Mouse (Mus musculus) MEL (cell line): ENCODE data around the gene Gaa. TPM values are rescaled to one million over a fixed set of nuclear protein-coding genes. Genes with fewer than 3 reads are reported as not detected.

Experiments
- DNase-seq: peaks from one replicate; pipeline ENCODE4 v3.0.0; 2011; ENCODE audit warnings: low read depth, low spot score
- H3K27ac ChIP-seq: 2 replicates; pipeline ENCODE4 v1.5.1; 2012; ENCODE audit warnings: low read depth, mild to moderate bottlenecking, control low read depth, low read length, moderate library complexity; ENCODE audit not compliant: control insufficient read depth
- H3K27me3 ChIP-seq, 2 experiments: fragments of 150-350 bp in 1 of 2; sonication (generic) in 1 of 2; 2 replicates each; pipeline ENCODE4 v1.6.1; 2012; ENCODE audit warnings: low read length in 2 of 2, mild to moderate bottlenecking in 2 of 2, improper control_type of control experiment in 1 of 2, moderate library complexity in 1 of 2; ENCODE audit not compliant: insufficient read depth in 2 of 2, control insufficient read depth in 1 of 2
- H3K36me3 ChIP-seq, 2 experiments: 2 replicates each; pipeline ENCODE4 v1.6.1; 2012 to 2014; ENCODE audit warnings: low read length in 2 of 2, improper control_type of control experiment in 1 of 2, inconsistent platforms in 1 of 2, mild to moderate bottlenecking in 1 of 2; ENCODE audit not compliant: insufficient read depth in 2 of 2, control insufficient read depth in 1 of 2
- H3K4me1 ChIP-seq, 2 experiments: fragments of 150-350 bp in 1 of 2; sonication (generic) in 1 of 2; 2 replicates each; pipeline ENCODE4 v1.6.1; 2012; ENCODE audit warnings: low read length in 2 of 2, improper control_type of control experiment in 1 of 2, mild to moderate bottlenecking in 1 of 2; ENCODE audit not compliant: insufficient read depth in 2 of 2, control insufficient read depth in 1 of 2
- H3K4me3 ChIP-seq, 2 experiments: fragments of 150-350 bp in 1 of 2; sonication (generic) in 1 of 2; 2 replicates each; pipeline ENCODE4 v1.5.1; 2012; ENCODE audit warnings: low read depth in 2 of 2, low read length in 2 of 2, mild to moderate bottlenecking in 2 of 2, moderate library complexity in 2 of 2, control low read depth in 1 of 2, improper control_type of control experiment in 1 of 2; ENCODE audit not compliant: control insufficient read depth in 1 of 2, insufficient read depth in 1 of 2
- H3K79me2 ChIP-seq: 2 replicates; pipeline ENCODE4 v1.6.1; 2012; ENCODE audit warnings: mild to moderate bottlenecking, low read length, moderate library complexity; ENCODE audit not compliant: control insufficient read depth, poor library complexity, insufficient read depth
- H3K9ac ChIP-seq: 2 replicates; pipeline ENCODE4 v1.6.1; 2012; ENCODE audit warnings: low read depth, mild to moderate bottlenecking, control low read depth, low read length, moderate library complexity; ENCODE audit not compliant: control insufficient read depth, poor library complexity, severe bottlenecking
- H3K9me3 ChIP-seq: fragments of 150-350 bp; sonication (generic); replicated peaks from 2 replicates; pipeline ENCODE4 v1.6.1; 2012; ENCODE audit warnings: mild to moderate bottlenecking, low read length, improper control_type of control experiment, moderate library complexity; ENCODE audit not compliant: insufficient read depth
- ELF1 ChIP-seq: IDR thresholded peaks from 2 replicates; pipeline ENCODE4 v1.6.1; 2014; ENCODE audit warnings: low read depth, mild to moderate bottlenecking, inconsistent platforms, low read length, improper control_type of control experiment, moderate library complexity
- GABPA ChIP-seq: IDR thresholded peaks from 2 replicates; pipeline ENCODE4 v1.6.1; 2012; ENCODE audit warnings: low read depth, mild to moderate bottlenecking, inconsistent platforms, low read length, improper control_type of control experiment, moderate library complexity
- GATA1 ChIP-seq: IDR thresholded peaks from 2 replicates; pipeline ENCODE4 v1.6.1; 2011; ENCODE audit warnings: low read depth, low read length, improper control_type of control experiment
- HCFC1 ChIP-seq: IDR thresholded peaks from 2 replicates; pipeline ENCODE4 v1.6.1; 2012; ENCODE audit warnings: low read depth, mild to moderate bottlenecking, inconsistent platforms, low read length, improper control_type of control experiment, moderate library complexity
- JUND ChIP-seq: IDR thresholded peaks from 2 replicates; pipeline ENCODE4 v1.6.1; 2011; ENCODE audit warnings: low read depth, mild to moderate bottlenecking, improper control_type of control experiment, low read length
- MAFK ChIP-seq: IDR thresholded peaks from 2 replicates; pipeline ENCODE4 v1.6.1; 2011; ENCODE audit warnings: low read depth, mild to moderate bottlenecking, low read length, improper control_type of control experiment, borderline replicate concordance
- MAX ChIP-seq: IDR thresholded peaks from 2 replicates; pipeline ENCODE4 v1.6.1; 2011; ENCODE audit warnings: low read length, improper control_type of control experiment
- MYB ChIP-seq: IDR thresholded peaks from 2 replicates; pipeline ENCODE4 v1.6.1; 2011; ENCODE audit warnings: mild to moderate bottlenecking, low read depth, low read length, improper control_type of control experiment
- MYC ChIP-seq: IDR thresholded peaks from 2 replicates; pipeline ENCODE4 v1.6.1; 2011; ENCODE audit warnings: low read depth, mild to moderate bottlenecking, low read length, improper control_type of control experiment, moderate library complexity
- NELFE ChIP-seq: IDR thresholded peaks from 2 replicates; pipeline ENCODE4 v1.6.1; 2011; ENCODE audit warnings: low read depth, low read length, improper control_type of control experiment
- NRF1 ChIP-seq: IDR thresholded peaks from 2 replicates; pipeline ENCODE4 v1.6.1; 2014; ENCODE audit warnings: low read depth, mild to moderate bottlenecking, inconsistent platforms, low read length, improper control_type of control experiment, moderate library complexity; ENCODE audit not compliant: poor library complexity, insufficient read depth, severe bottlenecking
- POLR2A ChIP-seq, 2 experiments: IDR thresholded peaks; 2 replicates each; pipeline ENCODE4 v1.6.1; 2011 to 2012; ENCODE audit warnings: low read length in 2 of 2, mild to moderate bottlenecking in 2 of 2, control low read depth in 1 of 2, improper control_type of control experiment in 1 of 2, low read depth in 1 of 2, moderate library complexity in 1 of 2; ENCODE audit not compliant: control insufficient read depth in 1 of 2, insufficient read depth in 1 of 2, poor library complexity in 1 of 2
- POLR2AphosphoS2 ChIP-seq: IDR thresholded peaks from 2 replicates; pipeline ENCODE4 v1.6.1; 2011; ENCODE audit warnings: low read length, improper control_type of control experiment
- RCOR1 ChIP-seq: IDR thresholded peaks from 2 replicates; pipeline ENCODE4 v1.6.1; 2012; ENCODE audit warnings: low read depth, mild to moderate bottlenecking, inconsistent platforms, low read length, improper control_type of control experiment
- SIN3A ChIP-seq: IDR thresholded peaks from 2 replicates; pipeline ENCODE4 v1.6.1; 2012; ENCODE audit warnings: low read length, improper control_type of control experiment, inconsistent platforms
- SMC3 ChIP-seq: IDR thresholded peaks from 2 replicates; pipeline ENCODE4 v1.6.1; 2011; ENCODE audit warnings: low read depth, low read length, improper control_type of control experiment
- USF2 ChIP-seq, 2 experiments: IDR thresholded peaks; 2 replicates each; pipeline ENCODE4 v1.6.1; 2011 to 2012; ENCODE audit warnings: improper control_type of control experiment in 2 of 2, low read length in 2 of 2, borderline replicate concordance in 1 of 2, inconsistent platforms in 1 of 2, low read depth in 1 of 2, mild to moderate bottlenecking in 1 of 2; ENCODE audit not compliant: insufficient read depth in 1 of 2
- ZC3H11A ChIP-seq: IDR thresholded peaks from 2 replicates; pipeline ENCODE4 v1.6.1; 2012; ENCODE audit warnings: low read depth, mild to moderate bottlenecking, inconsistent platforms, low read length, improper control_type of control experiment
- ZMIZ1 ChIP-seq: IDR thresholded peaks from 2 replicates; pipeline ENCODE4 v1.6.1; 2012; ENCODE audit warnings: low read depth, mild to moderate bottlenecking, inconsistent platforms, low read length, improper control_type of control experiment, moderate library complexity
- ZNF384 ChIP-seq: IDR thresholded peaks from 2 replicates; pipeline ENCODE4 v1.6.1; 2012; ENCODE audit warnings: low read depth, mild to moderate bottlenecking, inconsistent platforms, low read length, improper control_type of control experiment
- polyA plus RNA-seq, 2 experiments: library from polyadenylated mRNA; stranded (reverse) in 1 of 2; unstranded in 1 of 2; fragments of >175 nt in 1 of 2; fragments of >200 nt in 1 of 2; gene quantifications; 2 replicates each; pipeline versions ENCODE4 v1.2.1 to v1.2.4; 2012; ENCODE audit warnings: low replicate concordance in 2 of 2, low read depth in 1 of 2; ENCODE audit not compliant: insufficient read length in 2 of 2, insufficient read depth in 1 of 2, missing spikeins in 1 of 2
- total RNA-seq: library from RNA; depleted of rRNA; stranded (reverse); fragments of 300-350 nt; gene quantifications from 2 replicates; pipeline ENCODE4 v1.2.3, GENCODE M21; 2012

Gene Gaa
- total and polyA plus RNA-seq, 3 experiments = 54.1 to 85.6 TPM; not detected in 1

DNA sequence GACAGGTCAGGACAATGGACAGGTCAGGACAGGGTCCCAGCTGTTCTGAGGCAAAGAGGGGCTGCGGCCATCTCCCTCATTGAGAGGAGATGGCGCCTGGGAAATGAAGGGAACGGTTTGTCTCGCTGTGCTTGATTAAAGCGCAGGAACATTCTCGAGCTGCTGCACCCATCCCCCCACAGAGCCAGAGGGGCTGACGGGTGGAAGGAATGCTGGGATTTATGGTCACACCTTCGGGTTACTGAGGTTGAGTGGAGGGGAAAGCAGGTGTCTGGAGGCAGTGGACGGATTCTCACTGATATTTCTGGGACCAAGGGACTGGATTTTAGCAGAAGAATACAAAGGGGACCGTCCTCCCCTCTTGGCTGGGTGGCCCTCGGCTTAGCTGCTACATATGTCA lies 40.2 kb downstream of the Gaa start (continued):
- TF ChIP-seq ZC3H11A = no peak
- no peak for TF ChIP-seq ZNF384

DNA sequence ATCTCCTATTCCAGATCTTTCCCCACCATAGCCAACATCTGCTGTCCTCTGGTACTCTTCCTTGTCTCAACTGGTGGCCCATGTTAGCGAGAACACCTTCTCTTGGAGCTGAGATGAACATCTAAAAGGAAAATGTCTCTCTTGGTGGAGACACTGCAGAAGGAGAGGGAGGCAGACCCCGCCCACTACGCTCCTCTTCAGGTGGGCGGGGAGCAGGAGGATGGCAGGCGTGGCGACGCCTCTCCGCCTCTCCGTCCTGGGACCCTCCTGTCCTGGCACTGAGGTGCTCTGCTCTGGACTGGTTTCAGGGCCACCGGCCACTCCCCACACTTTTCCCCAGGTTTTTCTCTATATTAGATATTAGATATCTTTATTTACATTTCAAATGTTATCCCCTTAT lies 42.9 kb downstream of the Gaa start:
- no peak overlapping the region for H3K9ac ChIP-seq
- DNase-seq = no peak
- no peak overlapping the region for H3K4me3 ChIP-seq
- peaks cover 3 to 9% of the 10 kb centered on the region in 2 experiments for H3K27me3 ChIP-seq
- no peak overlapping the region for H3K27ac ChIP-seq
- TF ChIP-seq ZC3H11A (no peak), GABPA (no peak), JUND (no peak), ZNF384 (no peak), POLR2A (IDR thresholded peaks at IDR 0.05; ENCODE audit: control insufficient read depth in 1 of 2, insufficient read depth in 1 of 2, low read depth in 1 of 2, low read length in 2 of 2, poor library complexity in 1 of 2) (no peak), SMC3 (no peak), MYB (no peak), MAFK (no peak), NELFE (no peak), GATA1 (no peak), RCOR1 (no peak), HCFC1 (no peak), ZMIZ1 (no peak), MAX (no peak), NRF1 (no peak)
- H3K79me2 ChIP-seq = no peaks in the 10 kb centered on the region
- no peaks in the 10 kb centered on the region for H3K9me3 ChIP-seq
- H3K4me1 ChIP-seq = 0 out of 4 replicates have a peak, but pooled peaks cover 0 to 4% of the 10 kb centered on the region in 2 experiments
- no peaks in the 10 kb centered on the region for H3K36me3 ChIP-seq

- Histone ChIP-seq H3K9me3 (no peaks in the 10 kb centered on the region), H3K36me3 (no peaks in the 10 kb centered on the region), H3K4me3 (no peak overlapping the region), H3K9ac (no peak overlapping the region), H3K27ac (no peak overlapping the region), H3K4me1 (no peaks in the 10 kb centered on the region), H3K79me2 (no peaks in the 10 kb centered on the region), H3K27me3 (peaks cover 4 to 14% of the 10 kb centered on the region in 2 experiments)
- TF ChIP-seq MYB (no peak), POLR2AphosphoS2 (no peak), POLR2A (IDR thresholded peaks at IDR 0.05; ENCODE audit: control insufficient read depth in 1 of 2, insufficient read depth in 1 of 2, low read depth in 1 of 2, low read length in 2 of 2, poor library complexity in 1 of 2) (no peak), MYC (no peak), SIN3A (no peak), ELF1 (no peak), USF2 (IDR thresholded peaks at IDR 0.05; ENCODE audit: borderline replicate concordance in 1 of 2, insufficient read depth in 1 of 2, low read depth in 1 of 2, low read length in 2 of 2) (no peak), NRF1 (no peak)
- DNase-seq = no peak
Measured at GRCm38 (mm10) chr11:119314252-119314936, 46.7 kb downstream of the Gaa start.
